Mouse (Mus musculus) layer of hippocampus, adult 2 months (tissue): ENCODE data around the gene Sc5d. TPM values are rescaled to one million over a fixed set of nuclear protein-coding genes. Genes with fewer than 3 reads are reported as not detected.

Experiments used
- DNase-seq, 2 experiments: peaks; one replicate each; pipeline ENCODE4 v3.0.0; 2022; ENCODE audit warnings: low spot score in 2 of 2
- H3K27ac ChIP-seq: fragments of 200-600 bp; 2 replicates; pipeline ENCODE4 v1.8.1; 2022
- H3K4me3 ChIP-seq: fragments of 200-600 bp; 2 replicates; pipeline ENCODE4 v1.8.1; 2022; ENCODE audit warnings: mild to moderate bottlenecking
- CTCF ChIP-seq: fragments of 200-600 bp; conservative IDR thresholded peaks from 2 replicates; pipeline ENCODE4 v1.8.1; 2022; ENCODE audit warnings: antibody characterized with exemption, mild to moderate bottlenecking, moderate library complexity
- long read RNA-seq, 2 experiments: library from polyadenylated mRNA; stranded (forward); transcript quantifications; one replicate each; pipeline ENCODE4 v2.0.0; 2021; ENCODE audit warnings: borderline mapping rate in 2 of 2
- total RNA-seq, 2 experiments: library from RNA; stranded (reverse); gene quantifications; 2 replicates each; pipeline ENCODE4 v1.2.3; 2021

Sc5d gene
- total RNA-seq: 10 to 100 TPM; 52.7 to 55.3 TPM
- long read RNA-seq, experiment 1, full-length matches to known transcripts: 41 of 48 reads
- long read RNA-seq, experiment 1, partial matches to known transcripts: 3 of 48 reads
- long read RNA-seq, experiment 1, other reads (novel, unspliced or antisense): 4 of 48 reads
- long read RNA-seq, experiment 2, full-length matches to known transcripts: 54 of 65 reads
- long read RNA-seq, experiment 2, partial matches to known transcripts: 4 of 65 reads
- long read RNA-seq, experiment 2, other reads (novel, unspliced or antisense): 7 of 65 reads

DNA sequence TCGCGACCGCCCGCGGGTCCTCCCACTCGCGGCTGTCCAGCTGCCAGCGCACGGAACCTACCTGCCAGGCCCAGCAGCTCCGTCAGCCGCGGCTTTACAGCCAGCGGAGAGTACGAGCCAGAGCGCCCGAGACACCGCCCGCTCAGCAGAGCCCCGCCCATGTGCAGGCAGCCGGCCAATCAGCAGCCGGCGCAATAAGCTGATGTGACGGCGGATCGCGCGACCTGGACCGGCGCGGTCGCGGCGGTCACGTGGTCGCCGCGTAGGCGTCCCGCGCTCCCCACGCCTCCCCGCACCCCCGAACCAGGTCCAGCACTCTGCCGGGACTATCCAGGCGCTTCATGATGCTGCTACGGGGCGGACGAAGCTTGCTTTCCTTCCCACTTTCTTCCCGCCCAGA lies at the start of gene Sc5d:
Gene Sc5d (minus strand): TSS at position 112 of the 400 bp plus-strand sequence.
- no peak; the same call in 1 of the 2 replicates for TF ChIP-seq CTCF
- peak; percentile 93 for DNase-seq

DNA sequence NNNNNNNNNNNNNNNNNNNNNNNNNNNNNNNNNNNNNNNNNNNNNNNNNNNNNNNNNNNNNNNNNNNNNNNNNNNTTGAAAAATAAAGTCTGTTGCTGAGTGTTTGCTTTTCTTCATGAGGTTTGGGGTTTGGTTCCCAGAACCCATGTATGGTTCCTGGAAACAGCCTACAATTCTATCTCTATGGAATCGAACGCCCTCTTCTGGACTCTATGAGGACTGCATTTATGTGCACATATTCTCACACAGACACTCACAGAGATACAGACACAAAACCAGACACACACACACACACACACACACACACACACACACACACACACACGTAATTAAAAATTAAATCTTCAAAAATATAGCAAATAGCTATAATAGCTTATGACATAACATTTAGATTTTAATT lies 47.3 kb upstream of the Sc5d start:
- 0 out of 2 replicates have a peak, but pooled peaks have one; percentile 22 for TF ChIP-seq CTCF
- no peak for DNase-seq
- no peak overlapping the region for H3K4me3 ChIP-seq
- H3K27ac ChIP-seq: no peak overlapping the region

More for the DNA sequence above, at the start of gene Sc5d:
- peak within 1 kb of the TSS; percentile 67 for H3K4me3 ChIP-seq
- H3K27ac ChIP-seq: peak within 1 kb of the TSS; percentile 85

- no peak overlapping the region for H3K27ac ChIP-seq
- H3K4me3 ChIP-seq: no peak overlapping the region
- no peak for DNase-seq
- no peak for TF ChIP-seq CTCF
Observed at GRCm38 (mm10) chr9:42303894-42304293, 39.8 kb upstream of the Sc5d start.

- Histone ChIP-seq H3K4me3 (no peak overlapping the region), H3K27ac (no peak overlapping the region)
- DNase-seq: no peak
- TF ChIP-seq CTCF: no peak
Observed at GRCm38 (mm10) chr9:42301082-42301633, 37.1 kb upstream of the Sc5d start.

- TF ChIP-seq CTCF: no peak
- Histone ChIP-seq H3K27ac (no peak overlapping the region), H3K4me3 (no peak overlapping the region)
- no peak for DNase-seq
Observed at GRCm38 (mm10) chr9:42296297-42296922, 32.4 kb upstream of the Sc5d start.

GRCm38 (mm10) chr9:42294131-42294530 lies 30.1 kb upstream of the Sc5d start:
- DNase-seq: no peak
- no peak for TF ChIP-seq CTCF
- H3K4me3 ChIP-seq: no peak overlapping the region
- H3K27ac ChIP-seq: no peak overlapping the region

DNA sequence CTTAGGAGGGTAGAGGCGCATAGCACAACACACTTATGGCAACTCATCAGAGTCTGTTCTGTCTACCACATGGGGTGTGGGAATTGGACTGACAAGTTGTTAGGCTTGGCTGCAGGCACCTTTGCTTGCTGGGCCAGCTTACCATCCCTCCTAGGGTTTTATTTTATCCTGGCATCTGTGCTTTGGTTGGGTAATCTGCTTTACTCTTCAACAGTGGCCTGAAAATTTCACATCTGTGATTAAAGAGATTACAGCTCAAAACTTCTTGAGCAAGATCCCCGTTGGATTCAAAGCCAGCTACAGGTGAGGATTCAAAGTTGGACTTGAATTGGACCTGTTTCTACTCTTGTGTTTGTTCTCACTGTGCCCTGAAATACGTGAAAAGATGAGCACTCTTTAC lies 29.5 kb upstream of the Sc5d start:
- TF ChIP-seq CTCF: no peak
- DNase-seq: no peak
- H3K4me3 ChIP-seq: no peak overlapping the region
- H3K27ac ChIP-seq: no peak overlapping the region

- H3K27ac ChIP-seq: no peak overlapping the region
- no peak overlapping the region for H3K4me3 ChIP-seq
- no peak for DNase-seq
- no peak for TF ChIP-seq CTCF
Observed at GRCm38 (mm10) chr9:42293051-42293450, 29.0 kb upstream of the Sc5d start.

- no peak overlapping the region for H3K27ac ChIP-seq
- no peak for TF ChIP-seq CTCF
- no peak for DNase-seq
- no peak overlapping the region for H3K4me3 ChIP-seq
Observed at GRCm38 (mm10) chr9:42279676-42280075, 15.6 kb upstream of the Sc5d start.

DNA sequence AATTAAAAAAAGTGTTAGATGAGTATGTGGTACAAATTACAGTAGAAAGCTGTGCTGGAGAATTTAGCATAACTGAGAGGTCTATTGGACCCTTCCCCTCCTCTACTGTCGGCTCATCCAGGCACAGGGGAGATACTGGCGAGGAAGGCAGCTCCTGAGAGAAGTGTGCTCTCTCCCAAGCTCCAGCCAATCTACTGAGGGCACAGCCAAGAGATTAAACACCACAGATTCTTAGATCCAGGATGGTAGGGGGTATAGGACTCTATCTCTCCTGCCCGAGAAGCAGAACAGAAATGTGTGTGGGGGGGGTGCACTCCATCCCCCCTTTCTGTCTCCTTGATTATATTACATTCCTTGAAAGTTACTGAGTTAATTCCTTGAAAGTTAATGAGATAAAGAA lies 14.0 kb upstream of the Sc5d start:
- Histone ChIP-seq H3K4me3 (no peak overlapping the region), H3K27ac (no peak overlapping the region)
- DNase-seq: no peak
- no peak for TF ChIP-seq CTCF

GRCm38 (mm10) chr9:42277606-42278005 lies 13.6 kb upstream of the Sc5d start:
- no peak for DNase-seq
- TF ChIP-seq CTCF: no peak
- Histone ChIP-seq H3K4me3 (no peak overlapping the region), H3K27ac (no peak overlapping the region)

DNA sequence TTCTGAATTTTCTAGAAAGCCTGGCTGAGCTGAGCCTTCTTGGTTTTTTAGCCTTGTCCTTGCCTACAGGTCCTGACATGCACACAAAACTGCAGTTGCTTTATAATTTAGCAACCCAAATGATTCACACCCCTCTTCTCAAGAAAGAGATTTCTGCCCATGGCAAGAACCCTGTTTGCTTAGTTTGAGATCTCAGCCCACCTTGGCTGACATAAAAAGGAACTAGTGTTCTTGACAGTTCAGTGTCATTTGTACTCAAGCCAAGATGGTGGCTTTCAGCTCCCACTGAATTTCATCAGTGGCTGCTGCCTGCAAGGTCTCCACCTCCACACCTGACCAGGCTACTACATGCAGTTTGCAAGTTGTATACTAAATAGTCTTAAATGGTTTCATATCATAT lies 13.1 kb upstream of the Sc5d start:
- Histone ChIP-seq H3K4me3 (no peak overlapping the region), H3K27ac (no peak overlapping the region)
- TF ChIP-seq CTCF: no peak
- no peak for DNase-seq

- Histone ChIP-seq H3K4me3 (no peak overlapping the region), H3K27ac (no peak overlapping the region)
- TF ChIP-seq CTCF: no peak; the same call in 1 of the 2 replicates
- DNase-seq: no peak
Observed at GRCm38 (mm10) chr9:42275761-42276145, 11.7 kb upstream of the Sc5d start.

- Histone ChIP-seq H3K27ac (no peak overlapping the region), H3K4me3 (no peak overlapping the region)
- TF ChIP-seq CTCF: peak; percentile 86
- DNase-seq: peak; percentile 29 to 38
Observed at GRCm38 (mm10) chr9:42275027-42275760, 11.1 kb upstream of the Sc5d start.
